Mouse (Mus musculus) left cerebral cortex, adult 18-20 months (tissue): ENCODE measurements around the gene Erbb3. TPM values are rescaled to one million over a fixed set of nuclear protein-coding genes. Genes with fewer than 3 reads are reported as not detected.
"Not testable (repeated sequence)": the region's sequence is repeated elsewhere in the genome, so short reads cannot be mapped to it uniquely, and the experiment has no call there.

Experiments
- DNase-seq, 2 experiments: peaks; one replicate each; pipeline ENCODE4 v3.0.0; 2021 to 2022; ENCODE audit warnings: low spot score in 2 of 2, mixed read lengths in 1 of 2
- long read RNA-seq, 2 experiments: library from polyadenylated mRNA; stranded (forward); transcript quantifications; one replicate each; pipeline ENCODE4 v2.0.0; 2021
- total RNA-seq, 2 experiments: library from RNA; stranded (reverse); gene quantifications; 2 replicates each; pipeline ENCODE4 v1.2.3; 2021

Gene Erbb3
- total RNA-seq = 1 to 10 TPM; 5.1 to 5.2 TPM
- long read RNA-seq, experiment 1, full-length matches to known transcripts = 2 of 5 reads
- long read RNA-seq, experiment 1, partial matches to known transcripts = 3 of 5 reads
- long read RNA-seq, experiment 1, other reads (novel, unspliced or antisense) = 0 of 5 reads
- long read RNA-seq, experiment 2, partial matches to known transcripts = 2 of 3 reads
- long read RNA-seq, experiment 2, other reads (novel, unspliced or antisense) = 1 of 3 reads

DNA sequence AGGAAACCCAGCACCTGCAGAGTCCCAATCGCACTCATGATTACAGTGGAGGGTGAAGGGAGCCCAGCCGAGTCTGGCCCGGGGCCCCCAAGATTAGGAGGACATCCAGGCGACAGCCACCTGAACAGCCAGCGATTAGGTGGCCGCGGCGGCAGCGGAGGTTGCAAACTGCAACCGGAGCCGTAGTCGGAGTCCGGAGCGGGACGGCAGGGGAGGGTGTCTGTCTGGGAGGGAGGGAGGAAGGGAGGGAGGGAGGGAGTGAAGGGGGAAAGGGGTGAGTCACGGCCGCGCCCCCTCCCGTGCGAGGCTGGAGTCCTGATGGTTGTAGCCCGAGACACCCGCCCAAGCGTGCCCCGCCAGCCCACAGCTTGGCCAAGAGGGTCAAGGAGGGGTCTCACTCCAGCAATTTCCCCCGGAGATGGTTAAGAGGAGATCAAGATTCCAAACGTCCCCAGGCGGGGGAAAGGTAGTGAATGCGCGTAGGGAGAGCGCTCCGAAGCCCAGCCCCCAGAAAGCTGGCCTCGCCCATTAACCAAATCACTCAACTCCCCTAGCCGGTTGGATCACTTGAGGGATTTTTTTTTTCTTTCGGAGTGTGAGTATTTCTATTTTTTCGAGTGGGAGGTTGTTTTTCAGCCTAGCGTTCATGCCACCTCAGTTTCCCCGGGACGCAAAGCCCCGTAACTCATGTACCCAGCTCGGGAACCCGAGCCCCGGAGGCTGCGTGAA lies at the start of gene Erbb3:
Gene Erbb3 (minus strand): TSS at position 189 of the 729 bp plus-strand sequence.
- DNase-seq = peak in 1 of 2 experiments; percentile 14

DNA sequence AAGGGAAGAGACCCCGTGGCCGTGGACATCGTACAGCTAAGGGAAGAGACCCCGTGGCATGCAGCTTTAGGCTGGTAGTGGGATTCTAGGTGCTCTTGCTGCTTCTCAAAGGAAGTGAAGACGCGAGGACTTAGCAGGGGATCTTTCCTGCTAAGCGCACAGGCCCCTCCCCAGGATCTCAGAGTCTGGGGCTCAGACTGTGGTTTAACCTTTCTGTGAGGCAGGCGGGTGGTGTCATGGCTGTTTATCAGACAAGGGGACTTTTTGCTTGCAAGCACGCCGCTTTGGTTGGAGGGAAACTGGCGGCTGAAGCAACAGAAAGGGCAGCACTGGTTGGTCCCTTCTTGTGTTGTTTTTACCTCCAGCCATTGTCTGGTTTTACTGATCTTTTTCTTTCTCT lies 47.6 kb upstream of the Erbb3 start:
- DNase-seq = no peak

- DNase-seq = no peak
These were observed 47.1 kb upstream of the Erbb3 start for GRCm38 (mm10) chr10:128636561-128636960.

DNA sequence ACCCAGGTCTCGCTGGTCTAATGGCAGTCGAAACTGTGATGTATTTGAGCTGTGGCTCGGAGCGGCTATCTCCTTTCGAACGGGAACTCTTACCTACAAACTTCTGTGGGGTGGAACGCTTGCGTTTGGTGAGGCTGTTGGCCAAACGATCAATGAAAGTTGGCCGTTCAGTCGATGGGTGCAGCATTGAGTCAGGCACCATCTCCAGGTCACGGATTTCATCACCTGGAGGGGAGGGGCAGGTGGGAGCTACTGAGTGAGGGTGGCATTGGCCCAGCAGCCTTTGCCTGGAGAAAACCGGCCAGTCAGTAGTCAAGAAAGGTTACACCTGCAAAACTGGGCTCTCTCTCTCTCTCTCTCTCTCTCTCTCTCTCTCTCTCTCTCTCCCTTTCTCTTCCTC lies 46.2 kb upstream of the Erbb3 start:
- no peak for DNase-seq

GRCm38 (mm10) chr10:128631571-128631970 lies 42.1 kb upstream of the Erbb3 start:
- DNase-seq = no peak

- not testable (repeated sequence) for DNase-seq
These were observed 40.9 kb upstream of the Erbb3 start for GRCm38 (mm10) chr10:128630306-128630705.

DNA sequence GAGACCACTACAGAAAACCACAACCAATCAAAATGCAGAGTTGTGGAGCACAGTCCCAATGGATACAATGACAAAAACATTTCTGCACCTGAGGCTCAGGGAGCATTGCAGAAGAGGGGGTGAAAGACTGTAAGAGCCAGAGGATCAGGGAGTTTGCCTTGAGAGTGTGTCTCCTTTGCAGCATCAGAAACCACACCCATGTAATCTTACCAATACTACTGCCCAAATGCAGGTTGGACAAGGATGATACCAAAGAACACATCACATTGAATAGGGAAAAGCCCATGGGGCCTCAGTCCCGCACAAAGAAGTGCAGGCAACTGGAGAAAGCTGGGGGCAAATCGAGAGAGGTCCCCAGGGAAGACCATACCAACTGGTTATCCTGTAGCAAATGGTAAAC lies 40.3 kb upstream of the Erbb3 start:
- no peak for DNase-seq

- no peak for DNase-seq
These were observed 38.2 kb upstream of the Erbb3 start for GRCm38 (mm10) chr10:128627398-128628317.

- DNase-seq = peak; percentile 83 to 90
These were observed 37.2 kb upstream of the Erbb3 start, which contains the start of gene Rps26 for GRCm38 (mm10) chr10:128626311-128627310. Gene Rps26 (minus strand): TSS chr10:128626747.

GRCm38 (mm10) chr10:128625287-128625894 lies 35.9 kb upstream of the Erbb3 start:
- DNase-seq = no peak

GRCm38 (mm10) chr10:128623106-128623613 lies 33.7 kb upstream of the Erbb3 start:
- DNase-seq = not testable (repeated sequence)

DNA sequence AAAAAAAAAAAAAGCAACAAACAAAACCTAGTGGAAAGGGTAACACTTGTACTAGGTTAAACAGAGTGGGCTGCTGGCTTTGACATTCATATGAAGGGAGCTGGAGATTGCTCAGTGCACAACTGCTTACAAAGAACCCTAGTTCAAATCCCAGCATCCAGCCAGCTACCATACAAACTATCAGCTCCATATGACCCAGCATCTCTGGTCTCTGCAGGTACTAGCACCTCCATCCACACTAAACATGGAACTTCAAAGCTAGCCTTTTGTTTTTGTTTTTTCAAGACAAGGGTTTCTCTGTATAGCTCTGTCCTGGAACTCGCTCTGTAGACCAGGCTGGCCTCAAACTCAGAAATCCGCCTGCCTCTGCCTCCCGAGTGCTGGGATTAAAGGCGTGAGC lies 33.2 kb upstream of the Erbb3 start:
- no peak for DNase-seq

GRCm38 (mm10) chr10:128621986-128622520 lies 32.6 kb upstream of the Erbb3 start:
- no peak for DNase-seq

DNA sequence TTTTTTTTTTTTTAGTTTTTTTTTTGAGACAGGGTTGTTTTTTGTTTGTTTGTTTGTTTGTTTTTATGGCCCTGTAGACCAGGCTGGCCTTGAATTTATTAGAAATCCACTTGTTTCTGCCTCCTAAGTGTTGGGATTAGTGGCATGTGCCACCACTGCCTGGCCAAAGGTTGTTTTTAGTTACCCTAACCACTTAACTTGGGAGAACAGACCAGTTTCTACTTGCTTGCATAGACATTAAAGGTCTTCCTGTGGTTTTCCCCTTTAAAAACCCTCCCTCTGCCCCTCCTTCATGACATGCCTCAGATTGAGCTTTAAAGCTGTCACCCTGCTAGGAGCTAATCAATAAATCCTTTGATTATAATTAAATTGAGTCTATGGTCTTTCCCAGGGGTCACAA lies 30.8 kb upstream of the Erbb3 start:
- no peak for DNase-seq

DNA sequence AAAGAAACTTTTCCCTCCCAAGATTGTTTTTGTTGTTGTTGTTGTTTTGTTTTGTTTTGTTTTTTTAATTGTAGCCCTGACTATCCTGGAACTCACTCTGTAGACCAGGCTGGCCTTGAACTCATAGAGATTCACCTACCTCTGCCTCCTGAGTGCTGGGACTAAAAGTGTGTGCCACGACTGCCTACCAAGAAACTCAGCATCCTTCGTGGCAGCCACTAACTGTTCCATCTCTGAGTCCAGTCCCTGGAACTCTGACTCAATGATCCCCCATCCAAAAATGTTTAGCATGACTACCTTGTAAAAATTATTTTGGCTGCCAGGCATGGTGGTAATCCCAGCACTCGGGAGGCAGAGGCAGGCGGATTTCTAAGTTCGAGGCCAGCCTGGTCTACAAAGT lies 29.7 kb upstream of the Erbb3 start:
- not testable (repeated sequence) for DNase-seq

- no peak for DNase-seq
These were observed 29.1 kb upstream of the Erbb3 start for GRCm38 (mm10) chr10:128618570-128618969.

- DNase-seq = not testable (repeated sequence)
These were observed 26.5 kb upstream of the Erbb3 start for GRCm38 (mm10) chr10:128615798-128616448.

DNA sequence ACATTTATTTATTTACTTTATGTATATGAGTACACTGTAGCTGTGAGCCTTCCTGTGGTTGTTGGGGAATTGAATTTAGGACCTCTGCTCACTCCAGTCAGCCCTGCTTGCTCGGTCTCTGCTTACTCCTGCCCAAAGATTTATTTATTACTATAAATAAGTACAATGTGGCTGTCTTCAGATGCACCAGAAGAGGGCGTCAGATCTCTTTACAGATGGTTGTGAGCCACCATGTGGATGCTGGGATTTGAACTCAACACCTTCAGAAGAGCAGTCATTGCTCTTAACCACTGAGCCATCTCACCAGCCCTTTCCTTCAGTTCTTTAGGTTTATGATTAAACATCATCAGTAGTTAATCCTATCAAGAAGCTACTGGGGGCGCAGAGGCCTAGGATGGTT lies 25.5 kb upstream of the Erbb3 start:
- DNase-seq = no peak

DNA sequence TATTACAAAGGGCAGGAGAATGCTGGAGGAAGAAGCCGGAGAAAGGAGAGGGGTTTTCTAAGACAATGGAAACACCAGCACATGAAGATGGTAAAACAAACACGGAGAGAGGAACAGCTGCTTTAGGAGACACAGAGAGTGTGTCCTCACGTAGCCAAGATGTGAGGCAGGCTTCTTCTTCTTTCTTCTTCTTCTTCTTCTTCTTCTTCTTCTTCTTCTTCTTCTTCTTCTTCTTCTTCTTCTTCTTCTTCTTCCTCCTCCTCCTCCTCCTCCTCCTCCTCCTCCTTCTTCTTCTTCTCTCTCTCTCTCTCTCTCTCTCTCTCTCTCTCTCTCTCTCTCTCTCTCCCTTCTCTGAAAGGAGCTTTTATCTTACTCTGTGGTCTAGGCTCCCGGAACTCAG lies 24.4 kb upstream of the Erbb3 start:
- not testable (repeated sequence) for DNase-seq
